Mouse (Mus musculus) spleen, postnatal 10 days (tissue): ENCODE measurements around the gene Slc39a9.

ENCODE experiments used
- DNase-seq, 2 experiments: peaks; one replicate each; pipeline ENCODE4 v3.0.0; 2021 to 2022; ENCODE audit warnings: low spot score in 2 of 2

Gene Slc39a9

DNA sequence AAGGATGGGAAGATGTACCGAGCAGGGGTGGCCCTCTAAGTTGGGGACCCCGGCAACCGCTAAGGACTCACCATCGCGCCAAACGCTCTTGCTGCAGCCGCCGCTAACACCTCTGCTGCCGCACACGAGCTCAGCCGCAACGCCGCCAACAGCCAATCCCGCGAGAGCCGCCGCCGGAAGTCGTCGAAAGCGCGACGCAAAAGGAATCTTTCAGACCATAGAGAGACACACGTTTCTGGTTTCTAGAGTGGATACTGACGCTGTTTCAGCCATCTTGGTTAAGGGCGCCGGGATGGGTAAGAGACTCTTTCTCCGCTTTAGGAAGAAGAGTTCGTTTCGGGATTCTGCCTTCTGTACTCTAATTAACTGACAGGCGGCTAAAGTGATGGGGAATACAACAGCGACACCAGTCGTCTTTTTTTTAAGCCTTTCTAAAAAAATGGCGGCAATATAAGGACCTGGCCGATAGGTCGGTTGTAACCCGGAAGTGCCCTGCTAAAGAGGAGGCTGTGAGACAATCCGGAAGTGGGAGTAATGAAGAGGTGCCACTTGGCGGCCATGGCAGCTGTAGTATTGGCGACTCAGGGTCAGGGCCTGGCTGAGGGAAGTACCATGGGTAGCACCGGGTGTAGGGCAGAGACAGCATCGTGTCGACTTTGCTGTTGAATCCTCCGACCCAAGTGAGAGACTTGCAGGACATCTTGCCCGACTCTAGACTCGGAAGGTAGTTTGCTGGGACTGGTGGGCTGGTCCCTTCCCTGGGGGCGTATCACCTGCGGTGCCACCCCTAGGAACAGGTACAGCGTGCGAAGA is at the start of gene Slc39a9, which contains the start of gene Erh:
Slc39a9 (plus strand) TSS at position 191 of the 813 bp plus-strand sequence.
Erh (minus strand) TSS at position 649 of the 813 bp plus-strand sequence.
- DNase-seq, result peak; percentile 90 to 94

DNA sequence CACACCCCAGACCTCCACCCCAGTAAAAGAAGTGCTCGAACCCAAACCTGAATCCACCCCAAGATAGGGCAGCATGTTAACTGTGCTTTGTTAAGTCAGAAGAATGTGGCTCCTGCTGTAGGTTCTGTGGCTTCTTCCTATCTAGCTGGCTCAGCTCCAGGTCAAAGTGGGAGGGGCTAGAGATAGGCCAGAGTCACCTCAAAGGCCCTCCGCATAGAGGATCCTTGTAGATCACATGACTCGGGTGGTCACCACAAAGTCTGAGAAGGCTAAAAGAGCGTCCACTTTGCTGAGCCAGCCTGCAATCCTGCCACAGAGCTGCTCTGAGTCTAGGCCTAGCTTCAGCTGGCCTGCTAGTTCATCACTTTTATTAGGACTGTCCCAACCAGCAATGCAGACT is 49.5 kb upstream of the Slc39a9 start:
- peak; percentile 22 to 57 for DNase-seq

- no peak for DNase-seq
Measured at GRCm38 (mm10) chr12:80594781-80595180, 48.9 kb upstream of the Slc39a9 start.

GRCm38 (mm10) chr12:80595566-80595965 is 48.1 kb upstream of the Slc39a9 start:
- no peak for DNase-seq

- no peak for DNase-seq
Measured at GRCm38 (mm10) chr12:80595968-80596367, 47.7 kb upstream of the Slc39a9 start.

GRCm38 (mm10) chr12:80598236-80598635 is 45.4 kb upstream of the Slc39a9 start:
- DNase-seq, result no peak

GRCm38 (mm10) chr12:80598756-80599155 is 44.9 kb upstream of the Slc39a9 start:
- DNase-seq, result no peak

- no peak for DNase-seq
Measured at GRCm38 (mm10) chr12:80601597-80602269, 42.0 kb upstream of the Slc39a9 start.

DNA sequence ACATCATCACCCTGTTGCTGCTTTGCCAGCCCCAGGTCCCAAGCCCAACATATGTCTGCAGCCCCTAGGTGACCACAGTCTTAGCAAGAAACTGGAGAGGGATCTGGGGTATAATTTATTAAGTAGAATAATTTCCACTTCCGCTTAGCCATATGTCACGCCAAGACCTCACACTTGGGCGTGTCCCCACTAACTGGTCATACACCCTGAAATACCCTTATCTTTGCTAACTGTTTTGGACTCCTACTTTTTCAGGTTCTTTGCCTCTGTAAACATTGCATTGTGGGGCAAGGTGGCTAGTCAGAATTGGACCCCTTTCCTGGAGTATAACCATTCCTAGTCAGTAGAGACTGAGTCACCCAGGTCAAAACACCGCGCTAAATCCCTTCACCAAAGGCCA is 41.3 kb upstream of the Slc39a9 start:
- no peak for DNase-seq

- DNase-seq, result no peak
Measured at GRCm38 (mm10) chr12:80603566-80603965, 40.1 kb upstream of the Slc39a9 start.

DNA sequence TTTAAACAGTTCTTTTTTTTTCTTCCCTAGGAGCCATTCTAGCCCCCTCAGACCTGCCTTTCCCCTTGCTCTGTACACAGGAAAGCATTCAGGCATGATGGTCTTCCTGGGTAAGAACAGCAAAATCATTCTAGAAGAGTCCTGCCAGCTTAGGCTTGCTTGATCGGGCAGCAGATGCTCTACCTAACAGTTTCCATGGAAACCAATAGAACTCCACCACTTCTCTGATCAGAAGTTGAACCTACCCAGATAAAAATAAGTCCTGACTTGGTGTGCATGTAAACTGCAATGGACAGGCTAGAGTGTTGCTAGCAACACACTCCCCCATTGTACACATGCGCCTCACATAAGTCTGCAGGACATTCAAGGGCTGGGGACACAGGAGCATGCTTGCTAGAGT is 39.5 kb upstream of the Slc39a9 start:
- no peak for DNase-seq

DNA sequence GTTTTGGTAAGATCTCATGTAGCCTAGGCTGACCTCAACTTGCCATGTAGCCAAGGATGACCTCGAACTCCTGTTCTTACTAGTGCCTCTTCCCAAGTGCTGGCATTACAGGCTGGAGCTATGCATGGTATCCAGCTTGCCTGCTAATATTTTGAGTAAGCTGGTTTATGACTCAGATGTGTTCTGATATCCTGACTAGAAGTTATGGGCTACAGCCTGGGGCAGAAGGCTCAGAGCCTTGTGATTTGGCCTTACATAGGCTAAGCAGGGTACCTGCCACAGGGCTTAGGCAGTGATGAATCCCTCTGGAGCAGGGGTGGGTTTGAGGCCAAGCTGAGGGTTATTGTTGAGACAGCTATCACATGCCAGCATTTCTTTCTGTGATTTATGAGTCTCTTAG is 35.1 kb upstream of the Slc39a9 start:
- DNase-seq, result no peak

DNA sequence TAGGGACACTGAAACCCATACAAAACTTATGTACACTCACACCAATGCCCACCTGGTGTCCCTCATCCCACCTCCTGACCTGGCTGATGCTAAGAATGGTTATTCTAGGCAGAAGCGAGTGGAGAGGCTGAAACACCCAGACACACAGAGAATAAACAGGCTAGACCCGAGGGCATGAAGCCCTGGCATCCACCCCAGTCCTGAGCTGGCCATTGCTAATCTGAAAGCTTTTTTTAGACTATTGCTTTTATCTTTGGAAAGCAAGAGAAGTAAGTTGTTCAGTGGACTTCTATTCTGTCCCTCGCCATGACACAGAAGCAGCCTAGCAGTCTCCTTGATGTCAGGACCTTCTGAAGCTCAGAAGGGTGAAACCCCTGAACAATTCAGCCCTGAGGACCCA is 33.8 kb upstream of the Slc39a9 start:
- no peak for DNase-seq

DNA sequence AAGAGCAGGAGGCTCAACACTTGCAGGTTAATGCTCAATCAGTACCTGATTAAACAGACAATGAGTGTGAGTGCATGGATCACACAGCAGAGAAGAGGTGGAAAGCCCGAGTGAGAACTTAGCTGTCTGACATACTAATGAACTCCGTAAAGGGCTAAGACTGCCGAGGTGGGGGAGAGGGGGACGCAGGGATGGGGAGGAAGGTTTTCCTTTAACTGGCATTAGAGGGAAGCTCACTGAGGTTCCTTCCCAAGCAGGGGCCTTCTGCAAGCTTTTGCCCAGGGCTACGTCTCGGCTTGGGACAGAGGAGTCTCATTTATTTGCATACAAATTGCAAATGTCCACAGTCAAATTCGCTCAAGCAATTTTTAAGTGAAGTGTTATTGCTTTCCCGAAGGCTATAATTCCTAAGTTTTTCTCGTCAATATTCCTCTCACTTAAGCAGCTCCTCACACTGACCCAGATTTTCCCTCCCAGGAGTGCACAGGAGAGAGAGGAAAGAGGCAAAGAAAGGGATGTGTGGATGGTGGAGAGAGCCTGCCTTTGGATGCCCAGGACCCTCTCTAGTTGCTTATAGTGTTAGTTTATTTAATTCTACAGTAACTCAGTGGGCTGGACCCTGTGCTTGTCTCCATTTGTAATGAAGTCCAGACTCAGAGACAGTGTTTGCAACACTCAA is 31.4 kb upstream of the Slc39a9 start:
- DNase-seq, result no peak

DNA sequence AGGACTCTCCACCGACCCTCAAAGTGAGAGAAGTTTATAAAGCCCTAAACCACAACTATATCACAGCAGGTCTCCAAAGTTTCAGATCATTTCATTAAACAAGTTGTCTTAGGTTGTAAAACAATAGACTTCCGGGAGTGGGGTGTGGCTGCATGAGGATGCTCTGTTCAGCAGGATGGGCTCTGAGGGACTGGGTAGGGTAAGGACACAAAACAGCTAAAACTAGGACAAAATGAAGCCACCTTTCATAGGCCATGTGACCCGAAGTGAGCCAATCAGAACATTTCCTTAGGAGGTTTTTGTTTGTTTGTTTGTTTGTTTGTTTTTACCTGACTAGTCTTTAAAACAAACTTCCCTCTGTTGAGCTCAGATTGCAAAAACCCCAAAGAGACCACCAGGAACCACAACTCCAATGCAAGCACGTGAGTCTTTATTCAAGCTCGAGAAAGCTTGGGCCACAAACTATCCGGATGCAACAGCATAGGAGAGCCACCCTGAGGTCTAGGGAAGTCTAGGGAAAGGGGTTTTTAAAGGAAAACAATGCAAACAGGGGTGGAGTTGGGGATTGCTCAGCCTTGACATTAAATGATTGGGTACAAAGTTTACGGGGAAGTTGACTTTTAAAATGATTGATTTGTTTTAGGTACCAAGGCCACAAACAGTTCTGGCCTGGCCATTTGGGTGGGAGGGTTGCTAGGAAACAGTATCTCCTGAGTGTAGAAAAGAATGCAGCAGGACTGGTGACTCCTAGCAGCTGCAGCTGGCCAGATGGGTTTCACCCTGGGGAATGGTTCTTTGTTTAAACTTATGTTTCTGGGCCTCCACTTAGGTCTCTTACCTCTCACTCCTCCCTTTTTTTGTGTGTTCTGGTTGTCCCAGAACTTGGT is 28.1 kb upstream of the Slc39a9 start:
- no peak for DNase-seq

GRCm38 (mm10) chr12:80620501-80620900 is 23.2 kb upstream of the Slc39a9 start:
- DNase-seq, result no peak

DNA sequence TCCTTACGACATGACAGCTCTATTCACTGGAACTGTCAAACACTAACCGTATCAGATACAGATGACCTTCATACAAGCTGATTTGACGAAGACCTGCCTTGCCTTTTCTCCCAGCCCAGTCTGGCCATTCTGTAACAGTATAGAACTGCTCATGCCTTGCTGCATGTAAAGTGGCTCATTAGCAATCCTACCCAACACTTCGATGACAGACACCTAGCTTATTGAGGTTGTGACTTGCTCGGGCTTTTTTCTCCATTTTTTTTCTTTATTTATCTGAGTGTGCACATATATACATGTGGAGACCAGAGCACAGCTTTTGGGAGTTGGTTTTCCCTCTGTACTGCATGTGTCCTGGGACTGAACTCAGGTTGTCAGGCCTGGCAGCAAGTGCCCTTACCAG is 11.9 kb upstream of the Slc39a9 start:
- DNase-seq, result no peak

DNA sequence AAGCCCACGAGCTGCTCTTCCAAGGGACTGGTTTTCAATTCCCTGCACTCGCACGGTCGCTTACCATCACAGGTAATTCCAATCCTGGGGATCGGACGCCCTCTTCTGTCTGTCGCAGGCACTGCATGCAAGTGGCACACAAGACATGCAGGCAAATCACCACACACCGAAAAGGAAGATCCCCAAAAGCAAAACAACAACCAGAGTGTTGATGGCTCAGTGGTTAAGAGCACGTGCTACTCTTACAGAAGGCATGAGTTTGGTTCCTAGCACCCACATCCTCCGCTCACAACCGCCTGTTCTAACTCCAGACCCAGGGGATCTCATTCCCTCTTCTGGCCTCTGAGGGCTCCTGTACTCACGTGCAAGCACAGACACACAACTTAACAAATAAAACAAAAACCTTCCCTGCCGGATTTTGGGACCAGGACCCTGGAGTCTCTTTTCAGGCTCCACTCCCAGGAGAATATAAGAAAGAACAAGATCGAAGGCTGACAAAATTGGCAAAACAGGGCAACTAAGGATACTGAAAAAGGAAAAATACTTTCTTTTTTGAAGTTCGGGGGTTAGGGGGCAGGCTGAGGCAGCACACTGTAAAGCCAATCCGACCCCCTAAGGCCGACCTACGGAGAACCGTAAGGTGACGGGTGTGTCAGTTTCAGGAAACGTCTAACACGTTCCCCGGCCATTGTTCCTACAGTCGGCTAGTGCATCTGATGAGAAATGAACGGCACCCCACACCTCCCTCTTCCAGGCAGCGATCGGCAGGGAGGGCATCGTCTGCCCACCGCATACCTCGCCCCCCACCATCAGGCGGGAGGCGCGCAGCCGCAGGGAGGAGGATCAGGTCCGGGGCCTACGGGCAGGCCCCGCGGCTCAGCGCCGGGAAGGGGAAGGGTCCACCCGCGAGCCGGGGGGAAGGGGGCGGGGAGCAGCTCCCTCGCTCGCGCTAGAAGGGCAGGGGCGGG is 674 bp upstream of the Slc39a9 start:
- peak; percentile 74 to 85 for DNase-seq

- no peak for DNase-seq
Measured at GRCm38 (mm10) chr12:80644506-80644868, 804 bp downstream of the Slc39a9 start.

- DNase-seq, result no peak
Measured at GRCm38 (mm10) chr12:80646377-80646776, 2.7 kb downstream of the Slc39a9 start.
